Mouse (Mus musculus) kidney, adult 2 months (tissue): ENCODE data around the gene Ctsll3.

Experiments
- CTCF ChIP-seq: fragments of 200-500 bp; conservative IDR thresholded peaks from 2 replicates; pipeline ENCODE4 v1.5.1; 2011; ENCODE audit warnings: low read depth, mild to moderate bottlenecking, control low read depth, low read length, moderate library complexity, mixed read lengths; ENCODE audit not compliant: insufficient read depth, insufficient read length
- POLR2A ChIP-seq: fragments of 200-500 bp; IDR thresholded peaks from one replicate; pipeline ENCODE4 v1.6.1; 2011; ENCODE audit warnings: low read depth, low read length, control low read depth

- TF ChIP-seq CTCF, result no peak
- TF ChIP-seq POLR2A, result no peak
Observed at GRCm38 (mm10) chr13:60802749-60803148, at the start of gene Ctsll3.
